8 mouse cellular contexts compared by ENCODE assay signal in genomic region chr4:147936331-147936954, GRCm38 (mm10). TPM values are rescaled to one million over a fixed set of nuclear protein-coding genes. Genes with fewer than 3 reads are reported as not detected.
A peak's percentile ranks its signal among the peaks of the same experiment; 100 is the strongest.
DNase-seq lines count a peak whose midpoint lies in the region; ATAC-seq and TF ChIP-seq lines count a peak whose summit lies in the region.

Gene Plod1, minus strand, starts transcription at chr4:147936767.

- peak within 1 kb of the TSS; percentile 83 for H3K9ac ChIP-seq in embryonic facial prominence, embryonic 15.5 days
- peak within 1 kb of the TSS; percentile 97 for H3K9ac ChIP-seq in heart, adult 2 months (ENCODE audit: low read depth, low read length)
- peak within 1 kb of the TSS; percentile 72 for H3K9ac ChIP-seq in limb, embryonic 11.5 days (ENCODE audit: low read length)
- H3K9ac ChIP-seq in midbrain, embryonic 12.5 days (replicated peaks), result peak within 1 kb of the TSS; percentile 68

- peaks cover 79% of the 10 kb centered on the region for H3K4me1 ChIP-seq in embryonic facial prominence, embryonic 15.5 days
- H3K4me1 ChIP-seq in heart, adult 2 months (ENCODE audit: control insufficient read depth, insufficient read depth, low read length), result peaks cover 34% of the 10 kb centered on the region
- peaks cover 14% of the 10 kb centered on the region; the same call in 1 of the 2 replicates for H3K4me1 ChIP-seq in kidney, adult 2 months (ENCODE audit: control insufficient read depth, insufficient read depth, low read length)
- H3K4me1 ChIP-seq in limb, embryonic 11.5 days (ENCODE audit: control insufficient read depth, insufficient read depth, low read length), result peaks cover 16% of the 10 kb centered on the region
- peaks cover 13% of the 10 kb centered on the region for H3K4me1 ChIP-seq in midbrain, embryonic 12.5 days

- peak; percentile 98 for TF ChIP-seq POLR2A in heart, adult 2 months (IDR thresholded peaks at IDR 0.05; ENCODE audit: insufficient read depth, low read depth, low read length)
- TF ChIP-seq POLR2A in kidney, adult 2 months (IDR thresholded peaks at IDR 0.05; ENCODE audit: low read depth, low read length), result peak; percentile 69

- 0 out of 2 replicates have a peak, but pooled peaks have one; percentile 57 for TF ChIP-seq EP300 in heart, adult 2 months (IDR thresholded peaks at IDR 0.05; ENCODE audit: insufficient read depth, low read depth, low read length)

- TF ChIP-seq CTCF in heart, adult 2 months (IDR thresholded peaks at IDR 0.05), result no peak
- no peak for TF ChIP-seq CTCF in kidney, adult 2 months (conservative IDR thresholded peaks at IDR 0.05; ENCODE audit: insufficient read depth, insufficient read length, low read depth, low read length)

- no peaks in the 10 kb centered on the region for H3K9me3 ChIP-seq in embryonic facial prominence, embryonic 15.5 days (replicated peaks)
- no peaks in the 10 kb centered on the region for H3K9me3 ChIP-seq in limb, embryonic 11.5 days (ENCODE audit: control insufficient read depth, low read length)
- H3K9me3 ChIP-seq in midbrain, embryonic 12.5 days, result no peaks in the 10 kb centered on the region

- H3K4me2 ChIP-seq in embryonic facial prominence, embryonic 15.5 days (replicated peaks), result peak within 1 kb of the TSS; percentile 77
- peak within 1 kb of the TSS; percentile 60 for H3K4me2 ChIP-seq in limb, embryonic 11.5 days (ENCODE audit: low read depth, severe bottlenecking)
- peak within 1 kb of the TSS; percentile 86 for H3K4me2 ChIP-seq in midbrain, embryonic 12.5 days (replicated peaks)

- peak; percentile 80 for ATAC-seq in embryonic facial prominence, embryonic 15.5 days (ENCODE audit: insufficient number of reproducible peaks, low FRiP score, low TSS enrichment, low read depth)
- peak; percentile 58; the same call in 1 of the 2 replicates for ATAC-seq in limb, embryonic 11.5 days (ENCODE audit: insufficient number of reproducible peaks, low FRiP score, low TSS enrichment, low read depth)
- peak; percentile 45 for ATAC-seq in midbrain, embryonic 12.5 days (ENCODE audit: low FRiP score, low read depth)

- H3K79me2 ChIP-seq in heart, adult 2 months (replicated peaks; ENCODE audit: control insufficient read depth, insufficient read depth, low read length), result peaks cover under 1% of the 10 kb centered on the region

- H3K36me3 ChIP-seq in embryonic facial prominence, embryonic 15.5 days, result peaks cover 8% of the 10 kb centered on the region; the same call in 1 of the 2 replicates
- peaks cover 5% of the 10 kb centered on the region for H3K36me3 ChIP-seq in heart, adult 2 months (ENCODE audit: control insufficient read depth, insufficient read depth, low read length)
- no peaks in the 10 kb centered on the region for H3K36me3 ChIP-seq in kidney, adult 2 months (ENCODE audit: control insufficient read depth, insufficient read depth, low read length)
- no peaks in the 10 kb centered on the region for H3K36me3 ChIP-seq in limb, embryonic 11.5 days (ENCODE audit: control insufficient read depth, insufficient read depth, low read length)
- H3K36me3 ChIP-seq in midbrain, embryonic 12.5 days, result 0 out of 2 replicates have a peak, but pooled peaks cover 3% of the 10 kb centered on the region

- intact Hi-C loops in heart, adult 2 months (cut with DNase I), result loop anchor here (2.0 to 5.0 kb wide), 2 partner anchors 32 to 69 kb away; partner anchors contain the start of genes Fv1, Mfn2 and Miip

- peak; percentile 72 for DNase-seq in A20 (ENCODE audit: low read depth, low spot score)
- peak; percentile 63 to 74 for DNase-seq in adrenal gland, postnatal 4 days (ENCODE audit: low spot score in 2 of 2)
- peak; percentile 94 to 95 for DNase-seq in heart, adult 2 months
- DNase-seq in kidney, adult 2 months, result peak; percentile 93
- DNase-seq in limb, embryonic 11.5 days (ENCODE audit: low spot score), result peak; percentile 84
- peak; percentile 61 for DNase-seq in spleen, adult 12 weeks (ENCODE audit: low spot score)

- no peaks in the 10 kb centered on the region for H3K27me3 ChIP-seq in embryonic facial prominence, embryonic 15.5 days
- no peaks in the 10 kb centered on the region for H3K27me3 ChIP-seq in heart, adult 2 months (ENCODE audit: control insufficient read depth, insufficient read depth, low read length)
- no peaks in the 10 kb centered on the region for H3K27me3 ChIP-seq in kidney, adult 2 months (replicated peaks; ENCODE audit: control insufficient read depth, insufficient read depth, low read length)
- no peaks in the 10 kb centered on the region for H3K27me3 ChIP-seq in limb, embryonic 11.5 days (ENCODE audit: control insufficient read depth, insufficient read depth, low read length)
- H3K27me3 ChIP-seq in midbrain, embryonic 12.5 days, result 0 out of 2 replicates have a peak, but pooled peaks cover 10% of the 10 kb centered on the region

- H3K4me3 ChIP-seq in embryonic facial prominence, embryonic 15.5 days (replicated peaks), result peak within 1 kb of the TSS; percentile 83
- H3K4me3 ChIP-seq in heart, adult 2 months, result peak within 1 kb of the TSS; percentile 96
- H3K4me3 ChIP-seq in kidney, adult 2 months (ENCODE audit: insufficient read depth, low read depth, low read length), result peak within 1 kb of the TSS; percentile 90
- peak within 1 kb of the TSS; percentile 83 for H3K4me3 ChIP-seq in limb, embryonic 11.5 days (ENCODE audit: low read depth, low read length)
- peak within 1 kb of the TSS; percentile 64 for H3K4me3 ChIP-seq in midbrain, embryonic 12.5 days

- under 1% methylated on average over 51 of the region's 51 CpGs for WGBS in embryonic facial prominence, embryonic 15.5 days
- under 1% methylated on average over 51 of the region's 51 CpGs for WGBS in heart, adult 2 months
- WGBS in kidney, adult 2 months, result under 1% methylated on average over 49 of the region's 51 CpGs
- WGBS in limb, embryonic 11.5 days, result under 1% methylated on average over 49 of the region's 51 CpGs
- under 1% methylated on average over 51 of the region's 51 CpGs for WGBS in midbrain, embryonic 12.5 days

- H3K27ac ChIP-seq in embryonic facial prominence, embryonic 15.5 days (replicated peaks), result peak within 1 kb of the TSS; percentile 93
- H3K27ac ChIP-seq in heart, adult 2 months, result peak within 1 kb of the TSS; percentile 94
- H3K27ac ChIP-seq in kidney, adult 2 months (ENCODE audit: insufficient read depth, low read depth, low read length), result peak within 1 kb of the TSS; percentile 73
- peak within 1 kb of the TSS; percentile 55 for H3K27ac ChIP-seq in limb, embryonic 11.5 days (replicated peaks; ENCODE audit: low read depth, low read length)
- peak within 1 kb of the TSS; percentile 39; the same call in 1 of the 2 replicates for H3K27ac ChIP-seq in midbrain, embryonic 12.5 days (replicated peaks)

RNA-seq across cellular contexts. Expression of gene Plod1, which starts in this region (rescaled TPM):
- 10 to 100 TPM; 39.5 to 46.6 TPM for total RNA-seq in adrenal gland, postnatal 4 days (2021)
- polyA plus RNA-seq in embryonic facial prominence, embryonic 15.5 days (2015; fragmentation: Nextera tagmentation; extraction: Ambion mirVana), result 92.0 and 93.3 TPM in 2 replicates
- total RNA-seq in heart, adult 2 months (2021), result 10 to 100 TPM; 62.4 to 65.8 TPM
- polyA plus RNA-seq in heart, adult 2 months (2012; rRNA removed), result 88.6 and 123 TPM in 2 replicates
- polyA plus RNA-seq in kidney, adult 2 months (2012; rRNA removed), result 42.1 and 45.9 TPM in 2 replicates
- polyA plus RNA-seq in limb, embryonic 11.5 days (2014; fragmentation: Nextera tagmentation; extraction: Ambion mirVana), result 39.0 and 40.9 TPM in 2 replicates
- polyA plus RNA-seq in midbrain, embryonic 12.5 days (2016; fragmentation: Nextera tagmentation; extraction: Ambion mirVana), result 25.1 and 27.2 TPM in 2 replicates

Comparison
In these comparisons a context has a peak if more than half of its experiments do, and no peak if none do; other contexts are left out.
1. Peak in every context shown above with its lines: DNase-seq, ATAC-seq, H3K4me3 ChIP-seq and H3K27ac ChIP-seq.
2. H3K27ac ChIP-seq: peak in every context shown above with its lines; median percentile 94 in heart, adult 2 months; 93 in embryonic facial prominence, embryonic 15.5 days; 73 in kidney, adult 2 months; 55 in limb, embryonic 11.5 days; 39 in midbrain, embryonic 12.5 days.